12 mouse cellular contexts compared by ENCODE assay signal in genomic region chr4:106161592-106161991, GRCm38 (mm10).
DNase-seq lines count a peak whose midpoint lies in the region; ATAC-seq and TF ChIP-seq lines count a peak whose summit lies in the region.
"Had no signal": no experiment of that assay in that cellular context is flagged by ENCODE, and none has a peak within 500 bp of the region (broad histone marks: within the 10 kb centered on the region; RNA-seq: fewer than 3 reads in every experiment).

No protein-coding gene starts in this region.

- H3K4me1 ChIP-seq in stomach, postnatal 0 days (replicated peaks; ENCODE audit: control insufficient read depth, insufficient read depth): no peaks in the 10 kb centered on the region
- H3K4me1 ChIP-seq: lung, embryonic 15.5 days had no signal

- ATAC-seq in stomach, postnatal 0 days (ENCODE audit: low FRiP score, low TSS enrichment): no peak

- no peak overlapping the region for H3K9ac ChIP-seq in stomach, postnatal 0 days (ENCODE audit: low read length)
- H3K9ac ChIP-seq: lung, embryonic 15.5 days had no signal

- no peaks in the 10 kb centered on the region for H3K36me3 ChIP-seq in stomach, postnatal 0 days (ENCODE audit: control insufficient read depth, insufficient read depth, low read length)
- H3K36me3 ChIP-seq: lung, embryonic 15.5 days had no signal

- TF ChIP-seq EP300 in stomach, postnatal 0 days (optimal IDR thresholded peaks at IDR 0.05): no peak

- no peak overlapping the region for H3K4me2 ChIP-seq in stomach, postnatal 0 days (replicated peaks; ENCODE audit: low read depth)
- H3K4me2 ChIP-seq: lung, embryonic 15.5 days had no signal

- H3K27ac ChIP-seq in stomach, postnatal 0 days (replicated peaks): no peak overlapping the region
- H3K27ac ChIP-seq: lung, embryonic 15.5 days had no signal

- H3K4me3 ChIP-seq in stomach, postnatal 0 days (ENCODE audit: low read depth, low read length): no peak overlapping the region
- H3K4me3 ChIP-seq: erythroblast, embryonic 14.5 days; lung, embryonic 15.5 days had no signal

- peak; percentile 60 for TF ChIP-seq CTCF in stomach, postnatal 0 days (IDR thresholded peaks at IDR 0.05; ENCODE audit: low read depth)

- no peaks in the 10 kb centered on the region for H3K9me3 ChIP-seq in stomach, postnatal 0 days (ENCODE audit: control insufficient read depth, low read length)
- H3K9me3 ChIP-seq: lung, embryonic 15.5 days had no signal

- WGBS in stomach, postnatal 0 days: 54% methylated on average over 2 of the region's 2 CpGs

- peak; percentile 39 for DNase-seq in kidney, adult 9 months
- DNase-seq in kidney, adult 11 months: no peak
- DNase-seq in thymus, postnatal 4 days: peak; percentile 10
- no peak for DNase-seq in thymus, postnatal 36 days
- DNase-seq in embryo, embryonic 11 days: peak; percentile 33
- DNase-seq in stomach, postnatal 0 days (ENCODE audit: low spot score): no peak
- no peak for DNase-seq in urinary bladder, postnatal 10 days (ENCODE audit: low spot score)
- no peak for DNase-seq in neural tube, embryonic 10.5 days (ENCODE audit: extremely low spot score, low spot score)
- DNase-seq: heart, postnatal 4 days; layer of hippocampus, adult 9-11 months had no signal

- H3K27me3 ChIP-seq in stomach, postnatal 0 days (ENCODE audit: control insufficient read depth, insufficient read depth, low read length): no peaks in the 10 kb centered on the region
- H3K27me3 ChIP-seq: lung, embryonic 15.5 days had no signal

Comparison
In these comparisons a context has a peak if more than half of its experiments do, and no peak if none do; other contexts are left out.
1. DNase-seq: peak in kidney, adult 9 months (single experiment), thymus, postnatal 4 days (single experiment) and embryo, embryonic 11 days (single experiment); none in kidney, adult 11 months (single experiment), thymus, postnatal 36 days (0 of 2), stomach, postnatal 0 days (single experiment), urinary bladder, postnatal 10 days (single experiment) and neural tube, embryonic 10.5 days (single experiment).